Mouse (Mus musculus): ENCODE results near the gene Zfp94. TPM values are rescaled to one million over a fixed set of nuclear protein-coding genes. Genes with fewer than 3 reads are reported as not detected.

The Zfp94 gene
- polyA plus RNA-seq, 1 experiment from 2014 or later: 5.7 TPM

- Histone ChIP-seq H3K27ac (ENCODE audit: low read length) (0 out of 2 replicates have a peak within 1 kb of the TSS, but pooled peaks have one; percentile 57), H3K4me2 (replicated peaks; ENCODE audit: low read depth, low read length) (peak within 1 kb of the TSS; percentile 79), H3K9me3 (ENCODE audit: low read length) (no peaks in the 10 kb centered on the region), H3K4me3 (ENCODE audit: low read depth, low read length) (peak within 1 kb of the TSS; percentile 61), H3K36me3 (ENCODE audit: insufficient read depth, low read length) (peaks cover 7% of the 10 kb centered on the region; the same call in 1 of the 2 replicates), H3K9ac (replicated peaks; ENCODE audit: low read depth) (peak within 1 kb of the TSS; percentile 52; the same call in 1 of the 2 replicates), H3K4me1 (ENCODE audit: insufficient read depth, low read depth, low read length) (peaks cover 3% of the 10 kb centered on the region; the same call in 1 of the 2 replicates), H3K27me3 (replicated peaks; ENCODE audit: insufficient read depth, low read length) (no peaks in the 10 kb centered on the region)
- WGBS: 2% methylated on average over 12 of the region's 12 CpGs
- ATAC-seq: peak; percentile 99
- DNase-seq (ENCODE audit: low spot score): peak; percentile 94
- TF ChIP-seq EP300 (IDR thresholded peaks at IDR 0.05) (no peak), CTCF (IDR thresholded peaks at IDR 0.05) (no peak)
Observed at GRCm38 (mm10) chr7:24270288-24270672, 46.2 kb downstream of the Zfp94 start, which contains the start of gene Zfp93. Gene Zfp93, plus strand, starts transcription at chr7:24270420.

- 32% methylated on average over 7 of the region's 7 CpGs for WGBS
- peaks cover 3% of the 10 kb centered on the region; the same call in 1 of the 2 replicates for H3K4me1 ChIP-seq (ENCODE audit: insufficient read depth, low read depth, low read length)
- H3K4me3 ChIP-seq (ENCODE audit: low read depth, low read length): peak overlapping the region; percentile 61
- DNase-seq (ENCODE audit: low spot score) (no peak), ATAC-seq (peak; percentile 20)
- TF ChIP-seq CTCF (IDR thresholded peaks at IDR 0.05): no peak
- TF ChIP-seq EP300 (IDR thresholded peaks at IDR 0.05): no peak
- H3K36me3 ChIP-seq (ENCODE audit: insufficient read depth, low read length): peaks cover 6% of the 10 kb centered on the region; the same call in 1 of the 2 replicates
- peak overlapping the region; percentile 79 for H3K4me2 ChIP-seq (replicated peaks; ENCODE audit: low read depth, low read length)
- no peaks in the 10 kb centered on the region for H3K9me3 ChIP-seq (ENCODE audit: low read length)
- H3K27ac ChIP-seq (ENCODE audit: low read length): no peak overlapping the region
- no peak overlapping the region; the same call in 1 of the 2 replicates for H3K9ac ChIP-seq (replicated peaks; ENCODE audit: low read depth)
- H3K27me3 ChIP-seq (replicated peaks; ENCODE audit: insufficient read depth, low read length): no peaks in the 10 kb centered on the region
Observed at GRCm38 (mm10) chr7:24269667-24270287, 46.7 kb downstream of the Zfp94 start.

GRCm38 (mm10) chr7:24269256-24269655, 47.2 kb downstream of the Zfp94 start:
- no peak for ATAC-seq
- Histone ChIP-seq H3K4me2 (replicated peaks; ENCODE audit: low read depth, low read length) (no peak overlapping the region), H3K4me1 (ENCODE audit: insufficient read depth, low read depth, low read length) (peaks cover 3% of the 10 kb centered on the region; the same call in 1 of the 2 replicates), H3K27ac (ENCODE audit: low read length) (no peak overlapping the region), H3K27me3 (replicated peaks; ENCODE audit: insufficient read depth, low read length) (no peaks in the 10 kb centered on the region), H3K9ac (replicated peaks; ENCODE audit: low read depth) (no peak overlapping the region), H3K9me3 (ENCODE audit: low read length) (no peaks in the 10 kb centered on the region), H3K36me3 (ENCODE audit: insufficient read depth, low read length) (peaks cover 1% of the 10 kb centered on the region; the same call in 1 of the 2 replicates), H3K4me3 (ENCODE audit: low read depth, low read length) (no peak overlapping the region)
- DNase-seq (ENCODE audit: low spot score): no peak
- 80% methylated on average over 3 of the region's 3 CpGs for WGBS
- TF ChIP-seq CTCF (IDR thresholded peaks at IDR 0.05) (no peak), EP300 (IDR thresholded peaks at IDR 0.05) (no peak)

GRCm38 (mm10) chr7:24268176-24269155, 48.0 kb downstream of the Zfp94 start:
- no peak for DNase-seq (ENCODE audit: low spot score)
- no peak for ATAC-seq
- TF ChIP-seq EP300 (IDR thresholded peaks at IDR 0.05): no peak
- TF ChIP-seq CTCF (IDR thresholded peaks at IDR 0.05): no peak
- H3K9me3 ChIP-seq (ENCODE audit: low read length): no peaks in the 10 kb centered on the region
- H3K27ac ChIP-seq (ENCODE audit: low read length): no peak overlapping the region
- H3K27me3 ChIP-seq (replicated peaks; ENCODE audit: insufficient read depth, low read length): no peaks in the 10 kb centered on the region
- peaks cover 3% of the 10 kb centered on the region; the same call in 1 of the 2 replicates for H3K4me1 ChIP-seq (ENCODE audit: insufficient read depth, low read depth, low read length)
- WGBS: 72% methylated on average over 24 of the region's 24 CpGs
- no peak overlapping the region for H3K9ac ChIP-seq (replicated peaks; ENCODE audit: low read depth)
- no peaks in the 10 kb centered on the region for H3K36me3 ChIP-seq (ENCODE audit: insufficient read depth, low read length)
- H3K4me2 ChIP-seq (replicated peaks; ENCODE audit: low read depth, low read length): no peak overlapping the region
- H3K4me3 ChIP-seq (ENCODE audit: low read depth, low read length): no peak overlapping the region

- ATAC-seq (no peak), DNase-seq (ENCODE audit: low spot score) (no peak)
- WGBS: 87% methylated on average over 4 of the region's 4 CpGs
- Histone ChIP-seq H3K4me1 (ENCODE audit: insufficient read depth, low read depth, low read length) (no peaks in the 10 kb centered on the region; the same call in 1 of the 2 replicates), H3K27me3 (replicated peaks; ENCODE audit: insufficient read depth, low read length) (no peaks in the 10 kb centered on the region), H3K4me3 (ENCODE audit: low read depth, low read length) (no peak overlapping the region), H3K4me2 (replicated peaks; ENCODE audit: low read depth, low read length) (no peak overlapping the region), H3K9ac (replicated peaks; ENCODE audit: low read depth) (no peak overlapping the region), H3K36me3 (ENCODE audit: insufficient read depth, low read length) (peaks cover 13% of the 10 kb centered on the region; the same call in 1 of the 2 replicates), H3K27ac (ENCODE audit: low read length) (no peak overlapping the region), H3K9me3 (ENCODE audit: low read length) (no peaks in the 10 kb centered on the region)
- no peak for TF ChIP-seq EP300 (IDR thresholded peaks at IDR 0.05)
- no peak for TF ChIP-seq CTCF (IDR thresholded peaks at IDR 0.05)
Observed at GRCm38 (mm10) chr7:24260000-24260312, 56.5 kb downstream of the Zfp94 start.

Data from lung, postnatal 0 days (tissue).